22 mouse cellular contexts compared by ENCODE assay signal in the genomic region with DNA sequence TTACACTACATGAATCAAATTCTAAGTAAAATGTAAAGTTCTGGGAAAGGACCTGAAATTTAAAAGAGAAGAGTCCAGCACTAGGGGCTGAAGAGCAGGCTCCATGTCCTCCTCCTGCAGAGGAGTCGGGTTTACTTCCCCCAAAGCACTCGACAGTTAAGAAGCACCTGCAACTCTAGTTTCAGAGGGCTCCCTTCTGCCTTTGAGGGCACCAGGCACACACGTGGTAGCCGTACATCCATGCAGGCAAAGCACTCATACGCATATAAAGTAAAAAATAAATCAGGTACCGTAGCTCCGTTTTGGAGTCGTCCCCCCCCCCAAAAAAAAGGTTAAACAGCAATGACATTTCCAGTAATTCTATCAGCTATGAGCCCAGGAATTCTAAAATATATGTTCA. TPM values are rescaled to one million over a fixed set of nuclear protein-coding genes. Genes with fewer than 3 reads are reported as not detected.
DNase-seq lines count a peak whose midpoint lies in the region; ATAC-seq and TF ChIP-seq lines count a peak whose summit lies in the region.
"Had no signal": no experiment of that assay in that cellular context is flagged by ENCODE, and none has a peak within 500 bp of the region (broad histone marks: within the 10 kb centered on the region; RNA-seq: fewer than 3 reads in every experiment).

No protein-coding gene starts in this region.

- no peak for TF ChIP-seq RAD21 in CH12.LX (IDR thresholded peaks at IDR 0.05; ENCODE audit: low read depth, low read length)

- no peak for TF ChIP-seq CTCF in CH12.LX (conservative IDR thresholded peaks at IDR 0.05 in 1 of 2, IDR thresholded peaks at IDR 0.05 in 1 of 2; ENCODE audit: low read depth in 2 of 2, low read length in 2 of 2)
- TF ChIP-seq CTCF in thymus, adult 2 months (IDR thresholded peaks at IDR 0.05; ENCODE audit: borderline replicate concordance, control insufficient read depth, extremely low read depth, insufficient read depth, low read length, poor library complexity), result no peak
- TF ChIP-seq CTCF in cerebellum, adult 2 months (IDR thresholded peaks at IDR 0.05; ENCODE audit: borderline replicate concordance, insufficient read depth, low read depth, low read length), result no peak

- WGBS in embryonic facial prominence, embryonic 13.5 days, result 67% methylated on average over 8 of the region's 8 CpGs
- 80% methylated on average over 8 of the region's 8 CpGs for WGBS in embryonic facial prominence, embryonic 10.5 days
- WGBS in thymus, adult 2 months, result 5% methylated on average over 8 of the region's 8 CpGs
- 79% methylated on average over 8 of the region's 8 CpGs for WGBS in cerebellum, adult 2 months

- 0 out of 2 replicates have a peak overlapping the region, but pooled peaks have one; percentile 27 for H3K4me2 ChIP-seq in embryonic facial prominence, embryonic 13.5 days
- H3K4me2 ChIP-seq in CH12.LX (ENCODE audit: insufficient read depth, low read depth, poor library complexity, severe bottlenecking), result peak overlapping the region; percentile 90
- H3K4me2 ChIP-seq: embryonic facial prominence, embryonic 12.5 days; forebrain, embryonic 13.5 days; heart, embryonic 12.5 days; hindbrain, embryonic 14.5 days had no signal

- no peak for DNase-seq in embryonic facial prominence, embryonic 10.5 days (ENCODE audit: low spot score)
- DNase-seq in CH12.LX (ENCODE audit: extremely low read depth) (peak; percentile 61), liver (no peak)
- peak; percentile 33 for DNase-seq in thymus, adult 2 months
- DNase-seq in thymus, postnatal 25 days, result peak; percentile 33
- no peak for DNase-seq in cerebellum, adult 2 months
- DNase-seq: adrenal gland, adult 2 months; adrenal gland, postnatal 36 days; B cell, adult 2 months; cerebellum, adult 8-10 months; cerebellum, postnatal 14 days; embryo, embryonic 11 days; forebrain, postnatal 0 days; gastrocnemius, postnatal 14 days had no signal

- peaks cover 56% of the 10 kb centered on the region for H3K79me2 ChIP-seq in CH12.LX (replicated peaks; ENCODE audit: control insufficient read depth, extremely low read depth, insufficient read depth, poor library complexity, severe bottlenecking)

- ATAC-seq in embryonic facial prominence, embryonic 13.5 days (ENCODE audit: insufficient number of reproducible peaks, insufficient read depth, low FRiP score, low TSS enrichment, low read depth), result no peak
- no peak for ATAC-seq in monocyte, adult 5-6 weeks (replicated peaks; ENCODE audit: insufficient number of reproducible peaks, low FRiP score, low TSS enrichment, poor library complexity, severe bottlenecking)
- ATAC-seq: CD4-positive, CD25-positive, alpha-beta regulatory T cell, adult 4 months; forebrain, embryonic 13.5 days; forebrain, postnatal 0 days had no signal

- H3K4me1 ChIP-seq in embryonic facial prominence, embryonic 13.5 days, result peaks cover 13% of the 10 kb centered on the region
- peaks cover 22% of the 10 kb centered on the region for H3K4me1 ChIP-seq in embryonic facial prominence, embryonic 10.5 days
- H3K4me1 ChIP-seq in CH12.LX (ENCODE audit: control insufficient read depth in 1 of 2, insufficient read depth in 2 of 2), result peaks cover 2 to 41% of the 10 kb centered on the region in 2 experiments; a peak in 3 of 4 replicates
- H3K4me1 ChIP-seq in thymus, adult 2 months (replicated peaks; ENCODE audit: control insufficient read depth, insufficient read depth, low read length), result peaks cover 10% of the 10 kb centered on the region
- H3K4me1 ChIP-seq in cerebellum, adult 2 months (ENCODE audit: control insufficient read depth, insufficient read depth, low read length), result no peaks in the 10 kb centered on the region

- no peaks in the 10 kb centered on the region for H3K9me3 ChIP-seq in embryonic facial prominence, embryonic 13.5 days
- no peaks in the 10 kb centered on the region for H3K9me3 ChIP-seq in embryonic facial prominence, embryonic 10.5 days
- H3K9me3 ChIP-seq in CH12.LX (replicated peaks; ENCODE audit: low read length), result no peaks in the 10 kb centered on the region
- H3K9me3 ChIP-seq: embryonic facial prominence, embryonic 12.5 days; forebrain, embryonic 13.5 days; heart, embryonic 12.5 days; hindbrain, embryonic 10.5 days had no signal

- dilution Hi-C loops in CH12.LX (cut with MboI; ENCODE audit: extremely low pct_ligation_motif_present, extremely low pct_unique_long_range_greater_than_20kb, low sequenced_read_pairs), result no loop called here

- no peak overlapping the region for H3K9ac ChIP-seq in embryonic facial prominence, embryonic 13.5 days
- peak overlapping the region; percentile 88 for H3K9ac ChIP-seq in CH12.LX (ENCODE audit: insufficient read depth, low read depth)
- H3K9ac ChIP-seq: embryonic facial prominence, embryonic 12.5 days; forebrain, embryonic 13.5 days; forebrain, postnatal 0 days; heart, embryonic 12.5 days; hindbrain, embryonic 14.5 days had no signal

- TF ChIP-seq POLR2A in CH12.LX (IDR thresholded peaks at IDR 0.05; ENCODE audit: low read depth, low read length), result peak; percentile 53
- TF ChIP-seq POLR2A in thymus, adult 2 months (IDR thresholded peaks at IDR 0.05; ENCODE audit: control insufficient read depth, extremely low read depth, insufficient read depth, low read length, poor library complexity), result no peak
- no peak for TF ChIP-seq POLR2A in cerebellum, adult 2 months (IDR thresholded peaks at IDR 0.05; ENCODE audit: borderline replicate concordance, insufficient read depth, low read length)

- no peak overlapping the region for H3K4me3 ChIP-seq in embryonic facial prominence, embryonic 13.5 days
- H3K4me3 ChIP-seq in embryonic facial prominence, embryonic 10.5 days, result no peak overlapping the region
- H3K4me3 ChIP-seq in CH12.LX (replicated peaks in 1 of 3; ENCODE audit: low read depth in 2 of 3, low read length in 2 of 3, poor library complexity in 1 of 3), result peak overlapping the region; percentile 40 to 99 (median 59)
- no peak overlapping the region for H3K4me3 ChIP-seq in thymus, adult 2 months (ENCODE audit: control insufficient read depth, insufficient read depth, low read length)
- no peak overlapping the region for H3K4me3 ChIP-seq in cerebellum, adult 2 months (replicated peaks; ENCODE audit: insufficient read depth, low read depth, low read length)
- H3K4me3 ChIP-seq: embryonic facial prominence, embryonic 12.5 days; forebrain, embryonic 13.5 days; heart, embryonic 12.5 days; hindbrain, embryonic 10.5 days had no signal

- in situ Hi-C loops in CH12.LX (cut with MboI; ENCODE audit: low pct_ligation_motif_present, low pct_unique_long_range_greater_than_20kb, low sequenced_read_pairs), result no loop called here

- TF ChIP-seq EP300 in CH12.LX (IDR thresholded peaks at IDR 0.05; ENCODE audit: low read length), result no peak; the same call in 1 of the 2 replicates

- no peaks in the 10 kb centered on the region for H3K27me3 ChIP-seq in embryonic facial prominence, embryonic 13.5 days
- H3K27me3 ChIP-seq in embryonic facial prominence, embryonic 10.5 days (replicated peaks; ENCODE audit: low read depth, poor library complexity, severe bottlenecking), result no peaks in the 10 kb centered on the region
- H3K27me3 ChIP-seq in CH12.LX (replicated peaks), result no peaks in the 10 kb centered on the region
- H3K27me3 ChIP-seq in thymus, adult 2 months (ENCODE audit: control insufficient read depth, insufficient read depth, low read length), result no peaks in the 10 kb centered on the region
- H3K27me3 ChIP-seq in cerebellum, adult 2 months (ENCODE audit: control insufficient read depth, insufficient read depth, low read length), result no peaks in the 10 kb centered on the region
- H3K27me3 ChIP-seq: embryonic facial prominence, embryonic 12.5 days; forebrain, embryonic 13.5 days; heart, embryonic 12.5 days had no signal

- H3K36me3 ChIP-seq in embryonic facial prominence, embryonic 13.5 days, result peaks cover 25% of the 10 kb centered on the region
- H3K36me3 ChIP-seq in embryonic facial prominence, embryonic 10.5 days (replicated peaks), result peaks cover 40% of the 10 kb centered on the region
- H3K36me3 ChIP-seq in CH12.LX (replicated peaks in 1 of 2; ENCODE audit: control insufficient read depth in 1 of 2, insufficient read depth in 1 of 2, low read length in 1 of 2), result peaks cover 24 to 41% of the 10 kb centered on the region in 2 experiments
- peaks cover 10% of the 10 kb centered on the region; the same call in 1 of the 2 replicates for H3K36me3 ChIP-seq in thymus, adult 2 months (ENCODE audit: control insufficient read depth, insufficient read depth, low read length)

- no peak overlapping the region for H3K27ac ChIP-seq in embryonic facial prominence, embryonic 13.5 days
- no peak overlapping the region for H3K27ac ChIP-seq in embryonic facial prominence, embryonic 10.5 days (replicated peaks)
- H3K27ac ChIP-seq in CH12.LX (ENCODE audit: insufficient read depth, low read depth), result no peak overlapping the region
- no peak overlapping the region for H3K27ac ChIP-seq in thymus, adult 2 months (ENCODE audit: control insufficient read depth, insufficient read depth, low read length)
- no peak overlapping the region for H3K27ac ChIP-seq in cerebellum, adult 2 months (ENCODE audit: insufficient read depth, low read length)
- H3K27ac ChIP-seq: embryonic facial prominence, embryonic 12.5 days; forebrain, embryonic 13.5 days; hindbrain, embryonic 10.5 days; hindbrain, embryonic 14.5 days had no signal

TF ChIP-seq in CH12.LX, 34 proteins besides CTCF, POLR2A, EP300 and RAD21 (continues in another document):
- TF ChIP-seq IRF4 (IDR thresholded peaks at IDR 0.05; ENCODE audit: low read depth, low read length), result peak; percentile 41
- TF ChIP-seq RCOR1 (conservative IDR thresholded peaks at IDR 0.05; ENCODE audit: low read depth, low read length), result no peak
- 0 out of 2 replicates have a peak, but pooled peaks have one; percentile 69 for TF ChIP-seq CHD1 (IDR thresholded peaks at IDR 0.05; ENCODE audit: low read depth, low read length)
- TF ChIP-seq MYC (IDR thresholded peaks at IDR 0.05; ENCODE audit: low read depth, low read length), result peak; percentile 96
- no peak for TF ChIP-seq HCFC1 (IDR thresholded peaks at IDR 0.05; ENCODE audit: low read depth, low read length)
- peak; percentile 41 for TF ChIP-seq BHLHE40 (IDR thresholded peaks at IDR 0.05; ENCODE audit: low read depth, low read length)
- peak; percentile 24; the same call in 1 of the 2 replicates for TF ChIP-seq TCF12 (IDR thresholded peaks at IDR 0.05; ENCODE audit: low read depth, low read length)
- no peak for TF ChIP-seq ZNF384 (IDR thresholded peaks at IDR 0.05; ENCODE audit: low read depth, low read length)
- no peak for TF ChIP-seq E2F4 (IDR thresholded peaks at IDR 0.05; ENCODE audit: insufficient replicate concordance, low read depth, low read length)

RNA-seq across cellular contexts. Expression of a gene that starts 3.2 kb away (rescaled TPM):
- polyA plus RNA-seq in embryonic facial prominence, embryonic 13.5 days (2015; fragmentation: Nextera tagmentation; extraction: Ambion mirVana), result 39.6 and 48.8 TPM in 2 replicates
- polyA plus RNA-seq in embryonic facial prominence, embryonic 10.5 days (2016; fragmentation: Nextera tagmentation; extraction: Ambion mirVana), result 31.0 and 36.6 TPM in 2 replicates
- total RNA-seq in CH12.LX (2012; rRNA removed) (21.6 and 30.9 TPM in 2 replicates), CH12.LX (2014; rRNA removed) (72.2 and 83.2 TPM in 2 replicates)
- polyA plus RNA-seq in CH12.LX (2012; ENCODE audit: insufficient read length, low read depth), result 34.9 and 43.9 TPM in 2 replicates
- polyA plus RNA-seq in thymus, adult 2 months (2012; rRNA removed), result 2.8 and 3.5 TPM in 2 replicates
- 20.5 to 34.7 TPM (median 31.2 TPM) in 3 replicates for total RNA-seq in monocyte, adult 5-6 weeks (2017)
- polyA plus RNA-seq in cerebellum, adult 2 months (2012; rRNA removed), result 4.2 and 5.0 TPM in 2 replicates

Comparison
In these comparisons a context has a peak if more than half of its experiments do, and no peak if none do; other contexts are left out.
1. H3K4me3 ChIP-seq: peak in CH12.LX (3 of 3); none in embryonic facial prominence, embryonic 13.5 days (single experiment), embryonic facial prominence, embryonic 10.5 days (single experiment), thymus, adult 2 months (single experiment) and cerebellum, adult 2 months (single experiment).
2. DNase-seq: peak in CH12.LX (single experiment), thymus, adult 2 months (single experiment) and thymus, postnatal 25 days (single experiment); none in embryonic facial prominence, embryonic 10.5 days (single experiment), liver (single experiment) and cerebellum, adult 2 months (0 of 2).